Mouse (Mus musculus): Measurements from ENCODE around the gene Snx27. TPM values are rescaled to one million over a fixed set of nuclear protein-coding genes. Genes with fewer than 3 reads are reported as not detected.
A peak's percentile ranks its signal among the peaks of the same experiment; 100 is the strongest.

Gene Snx27
- total and polyA plus RNA-seq, 3 experiments: 36.9 to 123 (median 45.4) TPM

- Histone ChIP-seq H3K27ac (ENCODE audit: control insufficient read depth, low read depth, low read length) (no peak overlapping the region), H3K9me3 (replicated peaks; ENCODE audit: insufficient read depth, low read length) (no peaks in the 10 kb centered on the region), H3K79me2 (ENCODE audit: control insufficient read depth, insufficient read depth, low read length, poor library complexity) (no peaks in the 10 kb centered on the region), H3K9ac (ENCODE audit: control insufficient read depth, low read depth, low read length, poor library complexity, severe bottlenecking) (no peak overlapping the region), H3K4me3 (ENCODE audit: control insufficient read depth in 1 of 2, insufficient read depth in 1 of 2, low read depth in 2 of 2, low read length in 2 of 2) (no peak overlapping the region), H3K27me3 (ENCODE audit: control insufficient read depth in 1 of 2, insufficient read depth in 2 of 2, low read length in 2 of 2) (no peaks in the 10 kb centered on the region), H3K4me1 (ENCODE audit: control insufficient read depth in 1 of 2, insufficient read depth in 2 of 2, low read length in 2 of 2) (peaks cover 6 to 46% of the 10 kb centered on the region in 2 experiments; a peak in 3 of 4 replicates), H3K36me3 (ENCODE audit: control insufficient read depth in 1 of 2, insufficient read depth in 2 of 2, low read length in 2 of 2) (peaks cover 0 to 28% of the 10 kb centered on the region in 2 experiments; a peak in 2 of 4 replicates)
- DNase-seq (ENCODE audit: low read depth, low spot score): no peak
- TF ChIP-seq ZC3H11A (IDR thresholded peaks at IDR 0.05; ENCODE audit: low read depth, low read length) (no peak), POLR2AphosphoS5 (IDR thresholded peaks at IDR 0.05; ENCODE audit: borderline replicate concordance, low read depth, low read length) (no peak), TAL1 (IDR thresholded peaks at IDR 0.05; ENCODE audit: low read length) (no peak), ZMIZ1 (IDR thresholded peaks at IDR 0.05; ENCODE audit: low read depth, low read length) (no peak), GATA1 (IDR thresholded peaks at IDR 0.05; ENCODE audit: low read depth, low read length) (no peak), MXI1 (IDR thresholded peaks at IDR 0.05; ENCODE audit: low read depth, low read length) (no peak), ZNF384 (IDR thresholded peaks at IDR 0.05; ENCODE audit: low read depth, low read length) (no peak), CHD1 (IDR thresholded peaks at IDR 0.05; ENCODE audit: low read depth, low read length) (no peak), BHLHE40 (IDR thresholded peaks at IDR 0.05; ENCODE audit: borderline replicate concordance, low read depth, low read length) (no peak), USF1 (IDR thresholded peaks at IDR 0.05; ENCODE audit: low read depth, low read length) (no peak), KAT2A (conservative IDR thresholded peaks at IDR 0.05; ENCODE audit: low read depth, low read length) (no peak)
Observed at GRCm38 (mm10) chr3:94478591-94479169, 103.8 kb downstream of the Snx27 start.

DNA sequence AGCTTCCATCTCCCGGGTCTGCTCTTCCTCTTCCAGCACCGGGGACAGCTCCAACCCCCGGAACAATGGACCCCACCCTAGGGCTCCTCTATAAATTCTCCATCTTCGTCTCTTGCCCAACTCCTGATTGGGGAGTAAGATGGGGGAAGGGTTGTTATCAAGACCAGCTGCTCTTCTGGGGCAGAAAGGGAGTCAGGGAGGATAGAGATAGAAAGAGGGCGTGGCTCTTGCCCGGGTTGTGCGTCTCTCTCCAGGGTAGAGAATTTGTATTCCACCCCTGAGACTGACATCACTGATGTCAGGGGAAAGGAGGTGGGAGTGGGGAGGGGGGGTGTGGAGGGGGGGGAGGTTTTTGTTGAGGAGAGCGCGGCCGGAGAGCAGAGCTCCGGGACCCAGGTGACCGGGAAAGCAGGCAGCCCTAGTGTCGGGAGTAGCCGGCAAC, 104.5 kb downstream of the Snx27 start, which contains the start of gene Celf3:
Gene Celf3, plus strand, starts transcription at position 315 of the 442 bp plus-strand sequence.
- no peaks in the 10 kb centered on the region for H3K79me2 ChIP-seq (ENCODE audit: control insufficient read depth, insufficient read depth, low read length, poor library complexity)
- peaks cover 6 to 43% of the 10 kb centered on the region in 2 experiments; a peak in 3 of 4 replicates for H3K4me1 ChIP-seq (ENCODE audit: control insufficient read depth in 1 of 2, insufficient read depth in 2 of 2, low read length in 2 of 2)
- H3K9me3 ChIP-seq (replicated peaks; ENCODE audit: insufficient read depth, low read length): no peaks in the 10 kb centered on the region
- DNase-seq (ENCODE audit: low read depth, low spot score): peak; percentile 90
- no peak within 1 kb of the TSS for H3K9ac ChIP-seq (ENCODE audit: control insufficient read depth, low read depth, low read length, poor library complexity, severe bottlenecking)
- no peak within 1 kb of the TSS for H3K4me3 ChIP-seq (ENCODE audit: control insufficient read depth in 1 of 2, insufficient read depth in 1 of 2, low read depth in 2 of 2, low read length in 2 of 2)
- H3K36me3 ChIP-seq (ENCODE audit: control insufficient read depth in 1 of 2, insufficient read depth in 2 of 2, low read length in 2 of 2): peaks cover 0 to 25% of the 10 kb centered on the region in 2 experiments; a peak in 2 of 4 replicates
- H3K27me3 ChIP-seq (ENCODE audit: control insufficient read depth in 1 of 2, insufficient read depth in 2 of 2, low read length in 2 of 2): no peaks in the 10 kb centered on the region
- no peak within 1 kb of the TSS for H3K27ac ChIP-seq (ENCODE audit: control insufficient read depth, low read depth, low read length)
- TF ChIP-seq ZC3H11A (IDR thresholded peaks at IDR 0.05; ENCODE audit: low read depth, low read length) (no peak), GABPA (IDR thresholded peaks at IDR 0.05; ENCODE audit: low read depth, low read length) (no peak), BHLHE40 (IDR thresholded peaks at IDR 0.05; ENCODE audit: borderline replicate concordance, low read depth, low read length) (no peak), MAFK (IDR thresholded peaks at IDR 0.05; ENCODE audit: borderline replicate concordance, low read depth, low read length) (no peak), SMC3 (IDR thresholded peaks at IDR 0.05; ENCODE audit: low read depth, low read length) (0 out of 2 replicates have a peak, but pooled peaks have one; percentile 7), RAD21 (IDR thresholded peaks at IDR 0.05; ENCODE audit: low read depth, low read length) (no peak), NELFE (IDR thresholded peaks at IDR 0.05; ENCODE audit: low read depth, low read length) (no peak), CTCF (IDR thresholded peaks at IDR 0.05 in 2 of 3, conservative IDR thresholded peaks at IDR 0.05 in 1 of 3; ENCODE audit: control insufficient read depth in 1 of 3, insufficient read depth in 1 of 3, low read depth in 2 of 3, low read length in 3 of 3, poor library complexity in 1 of 3, severe bottlenecking in 1 of 3) (no peak), TBP (IDR thresholded peaks at IDR 0.05; ENCODE audit: low read depth, low read length) (no peak), ETS1 (IDR thresholded peaks at IDR 0.05; ENCODE audit: low read depth, low read length) (peak; percentile 71), TAL1 (IDR thresholded peaks at IDR 0.05; ENCODE audit: low read length) (peak; percentile 18; the same call in 1 of the 2 replicates), HCFC1 (IDR thresholded peaks at IDR 0.05; ENCODE audit: low read depth, low read length) (0 out of 2 replicates have a peak, but pooled peaks have one; percentile 54), USF2 (IDR thresholded peaks at IDR 0.05; ENCODE audit: borderline replicate concordance in 1 of 2, insufficient read depth in 1 of 2, low read depth in 1 of 2, low read length in 2 of 2) (no peak), EP300 (IDR thresholded peaks at IDR 0.05; ENCODE audit: low read depth in 1 of 2, low read length in 2 of 2) (peak in 1 of 2 experiments; percentile 64; a peak in 2 of 4 replicates), ZMIZ1 (IDR thresholded peaks at IDR 0.05; ENCODE audit: low read depth, low read length) (no peak), E2F4 (IDR thresholded peaks at IDR 0.05; ENCODE audit: borderline replicate concordance, low read depth, low read length) (no peak), CHD1 (IDR thresholded peaks at IDR 0.05; ENCODE audit: low read depth, low read length) (no peak), MAZ (IDR thresholded peaks at IDR 0.05; ENCODE audit: low read depth, low read length) (peak; percentile 96), MAX (IDR thresholded peaks at IDR 0.05; ENCODE audit: low read length) (no peak), POLR2A (IDR thresholded peaks at IDR 0.05; ENCODE audit: control insufficient read depth in 1 of 2, insufficient read depth in 1 of 2, low read depth in 1 of 2, low read length in 2 of 2, poor library complexity in 1 of 2) (no peak), USF1 (IDR thresholded peaks at IDR 0.05; ENCODE audit: low read depth, low read length) (no peak), KAT2A (conservative IDR thresholded peaks at IDR 0.05; ENCODE audit: low read depth, low read length) (no peak), SIN3A (IDR thresholded peaks at IDR 0.05; ENCODE audit: low read length) (peak; percentile 95), POLR2AphosphoS2 (IDR thresholded peaks at IDR 0.05; ENCODE audit: low read length) (no peak), POLR2AphosphoS5 (IDR thresholded peaks at IDR 0.05; ENCODE audit: borderline replicate concordance, low read depth, low read length) (no peak), MYC (IDR thresholded peaks at IDR 0.05; ENCODE audit: low read depth, low read length) (no peak), MXI1 (IDR thresholded peaks at IDR 0.05; ENCODE audit: low read depth, low read length) (peak; percentile 69; the same call in 1 of the 2 replicates)

Data from MEL (cell line).